Mouse (Mus musculus) CH12.LX (cell line): ENCODE data around the gene Slc24a3. TPM values are rescaled to one million over a fixed set of nuclear protein-coding genes. Genes with fewer than 3 reads are reported as not detected.

Source experiments
- DNase-seq: peaks from one replicate; pipeline ENCODE4 v3.0.0-alpha.2; 2013; ENCODE audit errors: extremely low read depth
- H3K27ac ChIP-seq: 2 replicates; pipeline ENCODE4 v1.5.1; 2012; ENCODE audit warnings: low read depth, mild to moderate bottlenecking, control low read depth, moderate library complexity; ENCODE audit not compliant: insufficient read depth
- H3K27me3 ChIP-seq: replicated peaks from 2 replicates; pipeline ENCODE3; 2012; ENCODE audit warnings: inconsistent platforms
- H3K36me3 ChIP-seq, 2 experiments: replicated peaks in 1 of 2; 2 replicates each; pipeline versions ENCODE3 to v1.6.1; 2012; ENCODE audit warnings: inconsistent platforms in 1 of 2, low read length in 1 of 2, mild to moderate bottlenecking in 1 of 2, mixed read lengths in 1 of 2, moderate library complexity in 1 of 2; ENCODE audit not compliant: control insufficient read depth in 1 of 2, insufficient read depth in 1 of 2
- H3K4me1 ChIP-seq, 2 experiments: 2 replicates each; pipeline ENCODE4 v1.6.1; 2012; ENCODE audit warnings: inconsistent platforms in 1 of 2, moderate library complexity in 1 of 2; ENCODE audit not compliant: insufficient read depth in 2 of 2, control insufficient read depth in 1 of 2
- H3K4me2 ChIP-seq: 2 replicates; pipeline ENCODE4 v1.6.1; 2012; ENCODE audit warnings: low read depth, mild to moderate bottlenecking, control low read depth; ENCODE audit not compliant: poor library complexity, insufficient read depth, severe bottlenecking
- H3K4me3 ChIP-seq, 3 experiments: fragments of 150-350 bp in 1 of 3; sonication (generic) in 1 of 3; replicated peaks in 1 of 3; 2 replicates each; pipeline versions ENCODE3 to v1.5.1; 2011 to 2012; ENCODE audit warnings: low read depth in 2 of 3, low read length in 2 of 3, mild to moderate bottlenecking in 2 of 3, moderate library complexity in 2 of 3, control low read depth in 1 of 3, improper control_type of control experiment in 1 of 3, inconsistent platforms in 1 of 3, mixed read lengths in 1 of 3; ENCODE audit not compliant: poor library complexity in 1 of 3
- H3K79me2 ChIP-seq: replicated peaks from 2 replicates; pipeline ENCODE4 v1.6.1; 2012; ENCODE audit warnings: mild to moderate bottlenecking, moderate library complexity; ENCODE audit not compliant: control insufficient read depth, poor library complexity, insufficient read depth, severe bottlenecking; ENCODE audit errors: extremely low read depth
- H3K9ac ChIP-seq: 2 replicates; pipeline ENCODE4 v1.6.1; 2012; ENCODE audit warnings: low read depth, mild to moderate bottlenecking, control low read depth, moderate library complexity; ENCODE audit not compliant: insufficient read depth
- H3K9me3 ChIP-seq: replicated peaks from 2 replicates; pipeline ENCODE3; 2012; ENCODE audit warnings: low read length, inconsistent platforms, mixed read lengths
- BHLHE40 ChIP-seq: IDR thresholded peaks from 2 replicates; pipeline ENCODE4 v1.6.1; 2011; ENCODE audit warnings: mild to moderate bottlenecking, low read depth, low read length, improper control_type of control experiment
- CHD1 ChIP-seq: IDR thresholded peaks from 2 replicates; pipeline ENCODE4 v1.6.1; 2012; ENCODE audit warnings: low read depth, low read length, improper control_type of control experiment, inconsistent platforms
- CHD2 ChIP-seq: IDR thresholded peaks from 2 replicates; pipeline ENCODE4 v1.6.1; 2011; ENCODE audit warnings: low read length, improper control_type of control experiment
- CTCF ChIP-seq, 2 experiments: IDR thresholded peaks in 1 of 2; conservative IDR thresholded peaks in 1 of 2; 2 replicates each; pipeline ENCODE4 v1.5.1; 2011 to 2012; ENCODE audit warnings: low read depth in 2 of 2, low read length in 2 of 2, improper control_type of control experiment in 1 of 2, inconsistent platforms in 1 of 2, mild to moderate bottlenecking in 1 of 2, moderate library complexity in 1 of 2
- E2F4 ChIP-seq: IDR thresholded peaks from 2 replicates; pipeline ENCODE4 v1.6.1; 2011; ENCODE audit warnings: low read depth, low read length, improper control_type of control experiment; ENCODE audit not compliant: insufficient replicate concordance
- ELF1 ChIP-seq: IDR thresholded peaks from 2 replicates; pipeline ENCODE4 v1.6.1; 2014; ENCODE audit warnings: low read depth, mild to moderate bottlenecking, inconsistent platforms, low read length, improper control_type of control experiment
- ETS1 ChIP-seq: conservative IDR thresholded peaks from 2 replicates; pipeline ENCODE4 v1.6.1; 2012; ENCODE audit warnings: low read depth, mild to moderate bottlenecking, inconsistent platforms, low read length, improper control_type of control experiment, moderate library complexity
- GABPA ChIP-seq: IDR thresholded peaks from 2 replicates; pipeline ENCODE4 v1.6.1; 2012; ENCODE audit warnings: low read depth, low read length, improper control_type of control experiment, inconsistent platforms; ENCODE audit not compliant: insufficient replicate concordance
- HCFC1 ChIP-seq: IDR thresholded peaks from 2 replicates; pipeline ENCODE4 v1.6.1; 2012; ENCODE audit warnings: low read depth, mild to moderate bottlenecking, inconsistent platforms, low read length, improper control_type of control experiment
- IRF4 ChIP-seq: IDR thresholded peaks from 2 replicates; pipeline ENCODE4 v1.6.1; 2014; ENCODE audit warnings: low read depth, mild to moderate bottlenecking, inconsistent platforms, low read length, improper control_type of control experiment
- JUN ChIP-seq: IDR thresholded peaks from 2 replicates; pipeline ENCODE4 v1.6.1; 2011; ENCODE audit warnings: low read depth, mild to moderate bottlenecking, low read length, improper control_type of control experiment, moderate library complexity; ENCODE audit not compliant: insufficient read depth
- KAT2A ChIP-seq: IDR thresholded peaks from 2 replicates; pipeline ENCODE4 v1.6.1; 2012; ENCODE audit warnings: low read length, improper control_type of control experiment, inconsistent platforms; ENCODE audit not compliant: insufficient replicate concordance
- MAFK ChIP-seq: IDR thresholded peaks from 2 replicates; pipeline ENCODE4 v1.6.1; 2011; ENCODE audit warnings: low read length, improper control_type of control experiment; ENCODE audit not compliant: insufficient replicate concordance
- MAX ChIP-seq: IDR thresholded peaks from 2 replicates; pipeline ENCODE4 v1.6.1; 2011; ENCODE audit warnings: low read length, improper control_type of control experiment
- MAZ ChIP-seq: IDR thresholded peaks from 2 replicates; pipeline ENCODE4 v1.6.1; 2012; ENCODE audit warnings: low read depth, mild to moderate bottlenecking, inconsistent platforms, low read length, improper control_type of control experiment, moderate library complexity
- MEF2A ChIP-seq: IDR thresholded peaks from 2 replicates; pipeline ENCODE4 v1.6.1; 2014; ENCODE audit warnings: low read depth, mild to moderate bottlenecking, inconsistent platforms, low read length, improper control_type of control experiment, borderline replicate concordance
- MXI1 ChIP-seq: IDR thresholded peaks from 2 replicates; pipeline ENCODE4 v1.6.1; 2011; ENCODE audit warnings: mild to moderate bottlenecking, low read depth, low read length, improper control_type of control experiment
- MYC ChIP-seq: IDR thresholded peaks from 2 replicates; pipeline ENCODE4 v1.6.1; 2011; ENCODE audit warnings: low read depth, mild to moderate bottlenecking, improper control_type of control experiment, low read length
- NELFE ChIP-seq: IDR thresholded peaks from 2 replicates; pipeline ENCODE4 v1.6.1; 2011; ENCODE audit warnings: low read depth, low read length, improper control_type of control experiment
- PAX5 ChIP-seq: IDR thresholded peaks from 2 replicates; pipeline ENCODE4 v1.6.1; 2012; ENCODE audit warnings: low read length, inconsistent platforms, mixed read lengths
- RAD21 ChIP-seq: IDR thresholded peaks from 2 replicates; pipeline ENCODE4 v1.6.1; 2011; ENCODE audit warnings: low read depth, mild to moderate bottlenecking, low read length, improper control_type of control experiment, moderate library complexity
- SIN3A ChIP-seq: IDR thresholded peaks from 2 replicates; pipeline ENCODE4 v1.6.1; 2012; ENCODE audit warnings: low read length, improper control_type of control experiment, inconsistent platforms
- TCF12 ChIP-seq: IDR thresholded peaks from 2 replicates; pipeline ENCODE4 v1.6.1; 2014; ENCODE audit warnings: low read depth, mild to moderate bottlenecking, inconsistent platforms, low read length, improper control_type of control experiment
- UBTF ChIP-seq: IDR thresholded peaks from 2 replicates; pipeline ENCODE4 v1.6.1; 2012; ENCODE audit warnings: low read depth, mild to moderate bottlenecking, inconsistent platforms, low read length, improper control_type of control experiment, moderate library complexity
- USF1 ChIP-seq: IDR thresholded peaks from 2 replicates; pipeline ENCODE4 v1.6.1; 2014; ENCODE audit warnings: low read depth, mild to moderate bottlenecking, inconsistent platforms, low read length, improper control_type of control experiment
- ZC3H11A ChIP-seq: IDR thresholded peaks from 2 replicates; pipeline ENCODE4 v1.6.1; 2012; ENCODE audit warnings: low read depth, mild to moderate bottlenecking, inconsistent platforms, low read length, improper control_type of control experiment
- ZMIZ1 ChIP-seq: IDR thresholded peaks from 2 replicates; pipeline ENCODE4 v1.6.1; 2012; ENCODE audit warnings: low read depth, mild to moderate bottlenecking, inconsistent platforms, low read length, improper control_type of control experiment
- dilution Hi-C: fragments of 300-500 bp; cut with MboI; formaldehyde crosslinking; loops from 2 replicates; pipeline ENCODE4 v1.14.3; 2020; ENCODE audit warnings: low sequenced_read_pairs; ENCODE audit not compliant: extremely low pct_unique_long_range_greater_than_20kb, extremely low pct_ligation_motif_present
- in situ Hi-C: fragments of 300-500 bp; cut with MboI; formaldehyde crosslinking; loops from 3 replicates; pipeline ENCODE4 v1.14.3; 2019; ENCODE audit warnings: low sequenced_read_pairs, low pct_ligation_motif_present, low pct_unique_long_range_greater_than_20kb, mixed read lengths
- polyA plus RNA-seq: library from polyadenylated mRNA; unstranded; fragments of >175 nt; gene quantifications from 2 replicates; pipeline ENCODE4 v1.2.1, GENCODE M21; 2012; ENCODE audit warnings: low read depth; ENCODE audit not compliant: insufficient read length
- total RNA-seq, 2 experiments: library from RNA; depleted of rRNA; stranded (reverse); fragments of 300-350 nt in 1 of 2; fragments of >200 nt in 1 of 2; gene quantifications; 2 replicates each; pipeline ENCODE4 v1.2.3; 2012 to 2014

Slc24a3 gene
- total and polyA plus RNA-seq, 3 experiments: not detected

DNA sequence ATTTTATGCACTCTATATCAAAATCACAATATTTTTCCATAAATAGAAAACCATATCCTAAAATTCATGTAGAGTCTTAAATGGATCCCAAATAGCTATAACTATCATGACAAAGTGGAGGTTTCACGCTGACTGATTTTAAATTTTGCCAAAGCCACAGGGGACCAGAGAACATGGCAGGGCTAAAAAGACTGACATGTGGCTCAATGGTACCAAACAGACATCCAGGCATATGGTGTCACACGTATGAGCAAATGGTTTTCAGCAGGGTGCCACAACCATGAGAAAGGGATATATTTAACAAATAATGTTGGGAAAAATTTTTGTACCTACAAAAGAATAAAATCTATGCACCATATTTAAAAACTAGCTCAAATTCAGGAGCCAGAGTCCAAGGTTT, 173.3 kb downstream of the Slc24a3 start:
- in situ Hi-C loops (no loop called here), dilution Hi-C loops (no loop called here)
- Histone ChIP-seq H3K4me3 (no peak overlapping the region), H3K4me2 (no peak overlapping the region), H3K9ac (no peak overlapping the region), H3K4me1 (0 out of 4 replicates have a peak, but pooled peaks cover 0 to 3% of the 10 kb centered on the region in 2 experiments), H3K27ac (no peak overlapping the region), H3K36me3 (no peaks in the 10 kb centered on the region), H3K79me2 (no peaks in the 10 kb centered on the region), H3K27me3 (peaks cover 1% of the 10 kb centered on the region), H3K9me3 (no peaks in the 10 kb centered on the region)
- no peak for TF ChIP-seq MAZ
- TF ChIP-seq PAX5: no peak
- TF ChIP-seq CTCF (conservative IDR thresholded peaks at IDR 0.05 in 1 of 2, IDR thresholded peaks at IDR 0.05 in 1 of 2; ENCODE audit: low read depth in 2 of 2, low read length in 2 of 2): no peak
- no peak for TF ChIP-seq BHLHE40
- TF ChIP-seq RAD21: no peak
- TF ChIP-seq KAT2A: no peak
- no peak for TF ChIP-seq MXI1
- no peak for TF ChIP-seq ELF1
- TF ChIP-seq MEF2A: no peak
- TF ChIP-seq E2F4: no peak
- TF ChIP-seq NELFE: no peak
- no peak for TF ChIP-seq MAFK
- no peak for TF ChIP-seq HCFC1
- TF ChIP-seq ZC3H11A: no peak
- DNase-seq: no peak

DNA sequence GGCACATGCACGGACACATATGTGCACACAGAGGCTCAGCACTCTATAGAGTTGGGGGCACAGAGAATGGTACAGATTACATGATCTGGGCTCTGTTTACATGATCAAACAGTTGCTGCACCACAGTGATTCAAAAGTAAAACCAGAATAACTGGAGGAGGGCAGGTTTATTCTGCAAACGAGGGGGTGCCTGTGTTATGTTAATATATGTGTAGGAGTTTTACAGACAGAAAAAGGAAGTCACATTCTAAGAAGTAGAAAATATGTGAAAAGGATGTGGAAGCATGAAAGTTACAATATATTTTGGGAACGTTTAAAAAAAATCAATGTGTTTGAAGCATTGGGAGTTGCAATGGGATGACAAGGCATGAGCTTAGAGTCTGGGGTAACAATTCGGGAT, 175.4 kb downstream of the Slc24a3 start:
- H3K27ac ChIP-seq: no peak overlapping the region
- H3K9ac ChIP-seq: no peak overlapping the region
- H3K9me3 ChIP-seq: no peaks in the 10 kb centered on the region
- H3K4me3 ChIP-seq: no peak overlapping the region
- in situ Hi-C loops: no loop called here
- H3K36me3 ChIP-seq: no peaks in the 10 kb centered on the region
- 0 out of 4 replicates have a peak, but pooled peaks cover 0 to 3% of the 10 kb centered on the region in 2 experiments for H3K4me1 ChIP-seq
- dilution Hi-C loops: no loop called here
- TF ChIP-seq ZMIZ1 (no peak), RAD21 (no peak), CHD2 (no peak), IRF4 (no peak), CHD1 (no peak), UBTF (no peak), MXI1 (no peak), ETS1 (no peak), USF1 (no peak), MYC (no peak), GABPA (no peak), SIN3A (no peak), JUN (no peak), TCF12 (no peak), MAX (no peak), MEF2A (no peak), MAFK (no peak), MAZ (no peak)
- H3K27me3 ChIP-seq: peaks cover 1% of the 10 kb centered on the region
- no peaks in the 10 kb centered on the region for H3K79me2 ChIP-seq
- H3K4me2 ChIP-seq: no peak overlapping the region
- DNase-seq: no peak
